Mouse (Mus musculus) CH12F3 (cell line): Measurements from ENCODE around the gene Ewsr1.

Source experiments
- in situ Hi-C: fragments of 300-500 bp; cut with MboI; formaldehyde crosslinking; loops from 2 replicates; pipeline ENCODE4 v1.14.3; 2020; ENCODE audit warnings: low sequenced_read_pairs

Gene Ewsr1

DNA sequence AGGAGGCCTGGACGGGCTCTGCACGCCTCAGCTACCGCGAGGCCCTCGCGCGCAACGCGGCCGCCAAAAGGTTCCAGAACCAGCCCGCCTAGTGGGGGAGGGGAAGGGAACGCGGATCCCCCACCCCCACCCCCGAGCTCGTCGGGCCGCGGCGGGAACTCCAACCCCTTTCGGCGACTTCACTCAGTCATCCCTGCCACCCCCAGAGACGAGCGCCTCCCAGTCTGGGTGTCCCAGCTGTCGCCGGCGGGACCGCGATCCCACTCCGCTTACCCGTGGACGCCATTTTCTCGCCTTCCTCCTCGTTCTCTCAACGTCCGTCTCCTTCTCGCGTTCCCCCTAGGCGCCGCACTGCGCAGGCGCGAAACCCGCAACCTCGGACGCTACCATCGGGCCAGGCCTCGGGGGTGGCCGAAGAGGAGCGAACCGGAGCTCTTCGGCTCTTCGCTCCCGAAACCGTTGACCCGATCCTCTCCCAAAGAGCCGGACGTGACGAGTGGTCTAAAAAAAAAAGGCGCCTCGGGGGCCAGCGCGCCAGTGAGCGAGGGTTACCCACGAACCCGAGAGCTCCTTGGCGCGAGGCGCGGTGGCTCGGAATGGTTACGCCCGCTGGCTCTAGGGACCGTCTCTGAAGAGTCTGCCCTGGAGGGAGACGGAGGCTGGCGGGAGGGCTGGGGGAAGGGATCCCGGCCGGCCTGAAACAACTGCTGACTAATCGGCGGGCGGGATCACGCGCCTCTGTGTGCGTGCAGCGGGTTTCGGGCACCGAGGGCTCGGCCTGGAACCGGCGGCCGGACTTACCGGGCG, at the start of gene Ewsr1, which contains the start of gene Rhbdd3:
Ewsr1 (minus strand) TSS at position 531 of the 807 bp plus-strand sequence.
Rhbdd3 (plus strand) TSS at position 191 of the 807 bp plus-strand sequence.
- in situ Hi-C loops = no loop called here

- in situ Hi-C loops = no loop called here
These were observed 46.5 kb upstream of the Ewsr1 start for GRCm38 (mm10) chr11:5145600-5145999.

DNA sequence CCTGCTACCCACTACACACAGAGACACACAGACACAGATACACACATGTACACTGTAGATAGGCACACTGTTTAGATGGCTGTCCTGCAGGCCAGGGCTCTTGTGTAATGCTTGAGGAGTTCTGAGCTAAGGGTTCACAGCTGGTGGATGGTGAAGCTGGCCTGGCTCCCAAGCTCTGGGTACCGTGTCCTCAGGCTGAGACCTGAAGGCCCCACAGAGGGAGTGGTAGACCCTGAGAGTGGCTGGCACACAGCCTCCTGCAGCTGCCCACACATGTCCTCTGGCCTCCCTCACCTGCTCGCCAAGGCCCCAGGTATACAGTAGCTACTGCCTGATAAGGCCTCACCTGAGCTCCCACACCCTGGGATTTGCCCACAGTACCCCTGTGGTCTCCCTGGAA, 42.9 kb upstream of the Ewsr1 start:
- in situ Hi-C loops = no loop called here

DNA sequence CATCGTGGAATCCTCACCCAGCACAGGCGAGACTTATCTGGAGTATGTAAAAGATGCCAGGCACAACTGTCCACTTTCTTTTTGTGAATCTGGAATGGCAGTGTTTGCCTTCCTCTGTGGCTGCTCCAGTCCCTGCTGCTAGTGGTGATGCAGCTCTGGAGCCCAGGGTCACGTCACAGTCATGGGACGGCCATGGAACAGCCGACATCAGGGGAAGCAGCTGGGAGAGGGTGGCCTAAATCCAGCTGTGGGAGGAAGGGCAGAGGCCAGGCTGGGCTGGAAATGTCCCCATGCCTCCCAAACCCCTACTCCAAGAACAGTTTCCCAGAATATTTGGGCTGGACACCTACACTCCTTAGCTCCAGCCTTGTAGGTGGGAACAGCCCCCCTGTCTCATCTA, 42.2 kb upstream of the Ewsr1 start:
- in situ Hi-C loops = no loop called here

GRCm38 (mm10) chr11:5140619-5141018, 41.6 kb upstream of the Ewsr1 start:
- in situ Hi-C loops = no loop called here

- in situ Hi-C loops = no loop called here
These were observed 40.3 kb upstream of the Ewsr1 start for GRCm38 (mm10) chr11:5139372-5139771.

- in situ Hi-C loops = no loop called here
These were observed 39.6 kb upstream of the Ewsr1 start for GRCm38 (mm10) chr11:5138642-5139041.

- in situ Hi-C loops = no loop called here
These were observed 36.8 kb upstream of the Ewsr1 start for GRCm38 (mm10) chr11:5135914-5136313.

DNA sequence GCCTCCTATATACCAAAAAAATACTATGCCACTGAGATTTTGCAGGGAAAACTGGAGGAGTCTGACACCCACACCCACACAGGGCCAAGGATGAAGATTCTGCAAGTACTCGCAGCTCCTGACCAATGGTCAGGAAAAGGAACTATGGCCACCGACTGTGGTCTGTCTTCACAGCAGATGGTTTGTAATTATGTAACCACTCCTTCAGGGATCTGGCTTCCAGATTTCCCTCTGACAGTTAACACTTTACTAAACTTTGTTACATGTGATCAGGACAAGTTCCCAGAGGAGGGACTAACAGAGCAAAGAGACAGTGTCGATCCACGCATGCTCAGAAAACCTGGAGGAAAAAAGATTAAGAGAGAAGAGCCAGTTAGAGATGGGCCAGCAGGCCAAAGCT, 33.7 kb upstream of the Ewsr1 start:
- in situ Hi-C loops = no loop called here

GRCm38 (mm10) chr11:5130111-5130665, 31.1 kb upstream of the Ewsr1 start:
- in situ Hi-C loops = no loop called here

DNA sequence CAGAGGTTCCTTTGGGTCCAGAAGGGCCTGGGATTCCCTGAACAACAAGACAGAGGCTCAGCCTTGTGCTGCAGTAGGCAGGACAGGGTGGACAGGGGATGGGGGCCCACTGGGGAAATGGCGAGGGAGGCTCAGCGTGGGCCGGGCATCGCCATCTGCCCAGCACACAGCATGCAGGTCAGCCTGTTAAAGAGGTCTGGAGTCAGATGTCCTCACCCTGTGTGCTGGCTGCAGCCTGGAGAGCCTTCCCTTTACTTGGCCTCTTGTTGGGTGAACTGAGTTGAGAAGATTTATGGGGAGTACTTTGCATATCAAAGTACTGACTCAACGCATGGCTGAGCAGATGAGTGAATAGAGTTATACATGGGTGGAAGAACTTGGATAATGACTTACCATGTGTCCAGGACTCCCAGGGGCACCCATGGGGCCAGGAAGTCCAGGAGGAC, 30.0 kb upstream of the Ewsr1 start:
- in situ Hi-C loops = no loop called here

GRCm38 (mm10) chr11:5125713-5126112, 26.6 kb upstream of the Ewsr1 start:
- in situ Hi-C loops = no loop called here

DNA sequence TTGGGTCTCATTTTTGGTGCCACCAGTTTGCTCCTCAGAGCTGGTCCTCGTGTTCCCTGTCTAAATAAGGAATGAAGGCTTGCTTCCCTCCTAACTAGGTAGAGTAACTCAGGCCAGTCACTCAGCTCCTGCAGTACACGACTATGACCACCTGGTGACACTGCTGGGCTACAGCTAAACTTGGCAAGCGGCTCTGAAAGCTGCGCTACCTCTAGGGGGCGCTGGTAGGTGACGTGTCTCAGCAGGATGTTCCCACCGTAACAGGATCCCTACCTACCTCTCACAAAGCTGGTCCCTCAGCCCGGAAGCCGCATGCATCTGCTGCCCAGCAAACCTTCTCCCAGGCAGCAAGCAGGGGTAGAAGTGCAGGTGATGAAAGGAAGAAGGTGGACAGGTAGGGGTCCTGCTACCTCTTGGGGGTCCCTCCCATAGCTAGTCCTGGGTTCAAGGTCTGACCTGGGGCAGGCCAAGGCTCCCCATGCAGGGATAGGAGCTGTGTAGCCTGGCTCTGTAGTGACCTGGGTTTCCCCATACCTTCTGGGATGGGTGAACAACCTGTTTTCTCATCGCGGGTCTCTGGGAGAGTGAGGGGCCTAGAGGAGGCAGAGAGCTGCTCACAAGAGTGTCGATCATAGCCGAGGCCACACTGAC, 16.0 kb upstream of the Ewsr1 start:
- in situ Hi-C loops = loop anchor here (10.0 kb wide), 1 partner anchor 350 kb away; no protein-coding TSS in a partner anchor

GRCm38 (mm10) chr11:5113645-5114044, 14.6 kb upstream of the Ewsr1 start:
- in situ Hi-C loops = loop anchor here (10.0 kb wide), 1 partner anchor 351 kb away; no protein-coding TSS in a partner anchor

DNA sequence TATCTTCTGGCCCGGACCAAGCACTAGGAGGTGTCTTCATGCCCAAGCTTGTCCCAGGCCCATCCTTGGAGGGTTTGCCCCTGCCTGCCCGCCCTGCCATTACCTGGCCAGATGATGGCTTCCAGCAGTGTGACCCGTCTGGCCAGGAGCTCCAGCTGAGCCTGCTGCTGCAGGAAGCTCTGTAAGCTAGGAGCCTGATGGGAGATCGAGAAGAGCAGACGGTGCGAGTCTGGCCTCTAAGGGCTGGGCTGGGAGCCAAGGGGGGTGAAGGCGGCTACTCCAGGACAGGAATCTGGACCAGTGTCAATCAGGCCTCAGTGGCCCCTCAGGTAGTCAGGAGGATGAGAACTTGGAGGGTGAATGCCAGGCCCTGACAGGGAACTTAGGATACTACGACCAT, 10.4 kb upstream of the Ewsr1 start:
- in situ Hi-C loops = no loop called here

GRCm38 (mm10) chr11:5103986-5104509, 5.0 kb upstream of the Ewsr1 start:
- in situ Hi-C loops = no loop called here

DNA sequence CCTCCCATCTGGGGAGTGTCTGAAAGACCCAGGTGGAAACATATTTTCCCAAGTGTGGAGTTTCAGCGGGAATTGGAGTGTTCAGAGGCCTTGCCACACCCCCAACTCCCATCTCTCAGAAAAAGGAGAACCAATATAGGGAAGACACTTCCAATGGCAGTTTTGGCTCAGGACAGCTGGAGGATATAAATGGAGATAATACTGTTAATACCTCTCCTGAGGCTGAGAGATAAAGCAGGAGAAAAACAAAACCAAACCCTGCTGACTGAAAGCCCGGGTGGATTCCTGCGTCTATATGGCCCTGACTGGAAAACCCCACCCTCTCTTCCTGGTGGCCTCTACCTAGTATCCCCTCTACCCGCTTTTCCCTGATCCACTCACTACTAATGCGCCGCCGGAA, 3.3 kb upstream of the Ewsr1 start:
- in situ Hi-C loops = no loop called here

GRCm38 (mm10) chr11:5101641-5102040, 2.6 kb upstream of the Ewsr1 start:
- in situ Hi-C loops = no loop called here

DNA sequence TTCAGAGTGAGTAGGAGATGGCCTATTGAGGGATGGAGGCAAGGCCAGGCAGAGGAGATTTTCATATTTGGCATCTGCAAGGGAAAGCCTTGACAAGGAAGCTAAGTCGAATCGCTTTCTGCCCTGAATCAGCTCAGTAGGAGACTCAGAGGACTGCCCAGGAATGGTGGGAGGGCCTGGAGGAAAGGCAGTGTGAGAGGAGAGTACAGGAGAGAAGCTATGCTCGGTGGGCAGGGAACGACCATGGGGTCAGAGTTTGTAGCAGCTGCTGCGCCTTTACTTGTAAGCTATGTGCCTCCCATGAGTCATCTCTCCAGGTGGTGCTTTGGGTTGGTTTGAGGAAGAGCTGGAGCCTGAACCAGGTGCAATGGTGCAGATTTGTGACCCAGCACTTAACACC, 1.7 kb upstream of the Ewsr1 start:
- in situ Hi-C loops = no loop called here

- in situ Hi-C loops = no loop called here
These were observed 1.2 kb upstream of the Ewsr1 start for GRCm38 (mm10) chr11:5100283-5100682.

DNA sequence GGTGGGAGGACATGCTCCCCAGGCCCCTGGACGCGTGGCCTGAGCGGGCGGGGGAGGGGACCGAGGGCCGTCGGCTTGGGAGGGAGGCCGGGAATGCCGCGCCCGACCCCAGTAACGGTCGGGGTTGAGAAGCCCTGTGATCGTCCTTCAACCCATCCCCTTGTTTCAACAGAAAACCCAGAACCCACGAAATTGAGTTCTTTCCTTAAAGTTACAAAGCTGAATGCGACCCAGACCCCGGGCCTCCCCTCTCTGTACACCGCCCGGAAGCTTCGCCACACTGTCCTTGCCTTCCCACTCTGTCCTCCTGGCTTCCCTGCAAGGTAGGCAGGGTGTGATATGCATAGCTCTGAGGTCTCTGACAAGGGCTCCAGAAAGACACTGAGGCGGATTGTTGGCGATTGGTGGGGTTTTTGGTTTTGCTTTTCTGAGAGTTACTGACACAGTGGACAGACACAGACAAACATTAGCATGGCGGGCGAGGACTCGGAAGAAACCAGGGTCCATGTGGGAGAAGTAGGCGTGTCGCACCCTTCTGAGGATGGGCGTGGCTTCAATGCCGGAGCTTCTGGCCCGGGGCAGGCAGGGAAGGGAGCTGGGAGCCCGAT, 614 bp upstream of the Ewsr1 start:
- in situ Hi-C loops = no loop called here
